Mouse (Mus musculus) spleen, adult 12 weeks (tissue): ENCODE data around the gene Grk6.

ENCODE experiments used
- DNase-seq: peaks from one replicate; pipeline ENCODE4 v3.0.0; 2022; ENCODE audit warnings: low spot score

Grk6 gene

GRCm38 (mm10) chr13:55484520-55485088, 39.7 kb downstream of the Grk6 start:
- no peak for DNase-seq

GRCm38 (mm10) chr13:55486029-55486794, 41.3 kb downstream of the Grk6 start:
- DNase-seq: no peak

- DNase-seq: no peak
Observed at GRCm38 (mm10) chr13:55486916-55487577, 42.2 kb downstream of the Grk6 start.

- DNase-seq: no peak
Observed at GRCm38 (mm10) chr13:55487578-55488498, 43.0 kb downstream of the Grk6 start, which contains the start of gene Dbn1. Gene Dbn1 (minus strand): TSS chr13:55488111.

DNA sequence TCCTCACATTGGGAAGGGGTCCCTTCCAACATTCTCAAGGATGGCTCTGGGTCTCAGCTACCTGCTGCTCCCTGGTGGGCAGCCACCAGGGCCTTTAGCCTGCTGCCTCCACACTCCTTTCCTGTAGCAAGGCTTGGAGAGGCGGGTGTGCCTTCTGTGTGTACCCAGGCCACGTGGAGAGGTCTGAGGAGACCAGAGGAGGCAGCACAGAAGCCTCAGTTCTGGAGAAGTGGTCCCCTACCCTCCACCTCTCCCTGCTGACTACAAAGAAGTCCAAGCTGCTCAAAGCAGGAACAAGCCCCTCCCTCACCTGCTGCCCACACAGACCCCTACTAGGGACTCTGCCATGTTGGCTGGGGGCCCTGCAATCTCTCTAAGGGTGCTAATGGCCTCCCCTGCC, 49.4 kb downstream of the Grk6 start:
- no peak for DNase-seq

GRCm38 (mm10) chr13:55494883-55495621, 50.2 kb downstream of the Grk6 start:
- no peak for DNase-seq

DNA sequence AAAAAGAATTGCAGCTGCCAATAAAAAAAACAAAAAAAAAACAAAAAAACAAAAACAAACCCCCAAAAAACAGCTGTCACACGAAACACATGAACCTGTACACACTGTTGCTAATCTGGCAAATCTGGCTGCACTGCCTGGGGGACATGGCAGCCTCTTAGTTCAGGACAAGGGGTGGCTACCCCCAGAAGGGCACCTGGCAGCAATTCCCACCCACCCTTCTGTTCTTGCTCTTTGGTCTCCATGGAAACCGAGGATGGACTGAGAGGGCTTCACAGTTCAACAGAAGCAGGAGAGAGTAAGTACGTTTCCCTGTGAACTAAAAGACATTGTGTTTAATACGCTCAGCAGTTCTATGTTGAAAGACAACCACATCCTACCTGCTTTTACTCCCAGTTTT, 50.8 kb downstream of the Grk6 start:
- DNase-seq: no peak

GRCm38 (mm10) chr13:55496661-55497060, 51.8 kb downstream of the Grk6 start:
- DNase-seq: no peak

- DNase-seq: no peak
Observed at GRCm38 (mm10) chr13:55498906-55499305, 54.0 kb downstream of the Grk6 start.

- no peak for DNase-seq
Observed at GRCm38 (mm10) chr13:55500575-55500974, 55.7 kb downstream of the Grk6 start.

DNA sequence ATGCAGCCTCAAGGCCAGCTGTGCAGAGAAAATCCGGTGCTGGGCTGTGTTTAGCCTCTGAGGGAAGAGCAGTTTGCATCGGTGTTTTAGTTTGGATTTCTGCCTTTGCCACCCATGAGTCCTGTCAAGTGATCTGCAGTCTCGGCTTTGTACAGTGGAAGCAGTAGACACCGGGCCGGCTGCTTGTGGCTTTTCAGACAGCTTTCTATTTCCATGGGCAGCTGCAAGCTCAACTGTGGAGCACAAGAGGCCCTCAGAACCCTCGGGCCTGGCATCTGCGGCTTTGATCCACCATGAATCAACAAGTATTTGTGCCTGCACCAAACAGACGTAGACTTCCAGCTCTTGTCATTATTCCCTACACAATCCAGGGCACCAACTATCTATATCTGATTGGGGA, 57.5 kb downstream of the Grk6 start:
- no peak for DNase-seq

DNA sequence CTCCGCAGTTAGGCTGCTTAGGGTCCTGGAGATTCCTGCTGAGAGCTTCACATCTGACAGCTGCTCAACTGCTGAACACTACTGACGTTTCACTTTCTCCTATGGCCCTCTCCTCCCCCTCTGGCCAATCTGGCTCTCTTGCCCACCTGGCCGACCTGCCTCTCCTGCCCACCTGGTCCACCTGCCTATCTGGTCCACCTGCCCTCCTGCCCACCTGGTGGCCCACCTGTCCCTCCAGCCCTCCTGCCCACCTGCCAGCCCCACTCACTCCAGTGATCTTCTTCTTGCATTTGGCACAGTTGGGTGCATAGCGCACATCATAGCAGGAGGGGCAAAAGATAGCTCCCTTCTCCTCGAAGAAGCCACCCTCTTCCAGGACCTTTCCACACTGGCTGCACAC, 59.5 kb downstream of the Grk6 start:
- DNase-seq: no peak

GRCm38 (mm10) chr13:55505810-55506209, 60.9 kb downstream of the Grk6 start:
- no peak for DNase-seq

GRCm38 (mm10) chr13:55506697-55507096, 61.8 kb downstream of the Grk6 start:
- DNase-seq: no peak

DNA sequence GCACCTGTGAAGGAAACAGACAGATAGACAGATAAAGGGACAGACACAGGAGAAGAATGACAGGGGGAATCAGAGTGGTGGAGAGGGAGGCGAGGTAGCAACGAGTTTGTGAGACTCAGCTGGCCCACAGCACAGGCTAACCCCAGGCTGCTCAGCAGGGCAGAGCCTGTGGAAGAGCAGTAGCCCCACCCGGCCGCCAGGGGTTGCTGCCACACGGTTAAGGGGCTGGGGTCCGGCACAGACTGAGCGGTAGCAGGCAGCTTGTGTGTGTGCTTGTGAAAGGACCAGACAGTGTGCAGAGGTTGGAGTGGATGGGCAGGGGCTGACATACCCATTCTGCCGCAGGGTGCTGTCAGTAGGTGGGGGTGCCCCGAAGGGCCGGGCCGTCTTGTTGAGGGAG, 63.0 kb downstream of the Grk6 start:
- no peak for DNase-seq

DNA sequence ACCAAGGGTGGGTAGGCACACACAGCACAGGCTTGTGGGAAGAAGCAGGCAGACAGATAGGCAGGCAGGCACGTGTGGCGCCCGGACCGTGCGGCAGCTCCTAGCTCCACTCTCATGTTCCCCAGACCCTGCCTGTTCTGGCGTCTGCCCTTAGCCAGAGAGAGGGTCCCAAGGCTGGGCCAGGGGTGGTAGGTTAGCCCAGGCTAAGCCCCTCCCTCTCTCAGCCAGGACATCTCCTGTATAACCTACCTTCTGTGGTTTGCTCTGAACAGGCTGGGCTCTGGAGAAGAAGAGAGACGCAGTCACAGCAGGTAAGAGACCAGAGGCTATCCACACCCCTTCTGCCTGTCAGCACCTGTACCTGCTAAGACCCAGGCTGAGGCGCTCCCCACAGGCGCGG, 63.7 kb downstream of the Grk6 start:
- DNase-seq: no peak

DNA sequence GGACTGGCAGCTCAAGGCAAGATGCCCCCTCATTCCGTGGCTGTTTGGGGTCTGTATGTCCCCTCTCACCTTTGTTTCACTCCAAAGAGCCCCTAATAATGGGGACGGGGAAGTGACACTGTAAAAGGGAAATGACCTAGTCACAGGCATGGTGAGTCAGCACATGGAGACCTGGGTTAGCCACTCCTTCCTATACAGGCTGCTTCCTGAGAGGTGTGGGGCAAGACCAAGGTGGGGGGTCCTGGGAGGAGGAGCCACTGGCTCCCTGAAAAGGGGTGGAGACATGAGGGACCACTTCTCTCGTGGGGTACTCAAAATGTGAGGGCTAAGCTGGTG, 65.4 kb downstream of the Grk6 start:
- DNase-seq: no peak
